Mouse (Mus musculus): ENCODE results near the gene Gdf5.

Gene Gdf5

DNA sequence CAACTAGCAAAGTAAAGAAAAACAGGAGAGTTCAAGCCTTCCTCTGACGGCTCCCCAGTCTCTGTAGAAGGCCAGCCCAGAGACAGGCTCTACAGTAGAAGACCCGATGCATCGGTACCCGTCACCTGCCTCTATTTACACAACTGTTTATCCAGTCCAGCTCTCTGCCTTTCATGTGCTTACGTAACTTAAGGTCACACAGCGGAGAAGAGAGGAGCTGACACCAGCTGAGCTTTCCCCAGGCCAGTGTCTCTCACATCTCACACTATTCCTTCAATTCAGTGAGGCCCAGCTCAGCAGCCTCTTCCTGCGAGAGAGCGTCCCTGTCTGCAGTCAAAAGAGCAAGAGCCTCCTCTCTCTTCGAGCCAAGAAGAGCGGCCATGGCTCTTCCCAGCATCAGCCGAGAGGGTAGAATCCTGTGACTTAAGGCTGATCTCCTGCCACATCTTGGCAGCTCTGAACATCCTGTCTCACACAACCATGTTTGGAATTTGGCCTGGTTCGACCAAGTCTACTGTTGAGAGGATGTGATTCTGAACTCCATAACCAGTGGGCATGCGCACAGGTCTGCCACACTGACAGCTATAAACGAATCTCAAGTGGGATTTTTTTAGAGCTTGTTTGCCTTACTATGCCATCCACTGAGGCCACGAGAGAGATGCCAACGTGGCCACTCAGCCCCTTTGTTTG lies 50.0 kb downstream of the Gdf5 start:
- ChIA-PET CTCF (interaction anchor here in 3 of 4 experiments (0.7 to 1.2 kb wide), 5 partner anchors 14 to 63 kb away, joined by 3 to 6 read pairs (median 4); no protein-coding TSS in a partner anchor), POLR2A (interaction anchor here in 2 of 4 experiments (0.7 to 2.6 kb wide), 10 partner anchors 9 to 202 kb away, joined by 3 to 8 read pairs (median 4); partner anchors contain the start of genes Cep250 (in 1 of the 2), Eif6 (in 1 of the 2) and Gm15557 (in 1 of the 2))

DNA sequence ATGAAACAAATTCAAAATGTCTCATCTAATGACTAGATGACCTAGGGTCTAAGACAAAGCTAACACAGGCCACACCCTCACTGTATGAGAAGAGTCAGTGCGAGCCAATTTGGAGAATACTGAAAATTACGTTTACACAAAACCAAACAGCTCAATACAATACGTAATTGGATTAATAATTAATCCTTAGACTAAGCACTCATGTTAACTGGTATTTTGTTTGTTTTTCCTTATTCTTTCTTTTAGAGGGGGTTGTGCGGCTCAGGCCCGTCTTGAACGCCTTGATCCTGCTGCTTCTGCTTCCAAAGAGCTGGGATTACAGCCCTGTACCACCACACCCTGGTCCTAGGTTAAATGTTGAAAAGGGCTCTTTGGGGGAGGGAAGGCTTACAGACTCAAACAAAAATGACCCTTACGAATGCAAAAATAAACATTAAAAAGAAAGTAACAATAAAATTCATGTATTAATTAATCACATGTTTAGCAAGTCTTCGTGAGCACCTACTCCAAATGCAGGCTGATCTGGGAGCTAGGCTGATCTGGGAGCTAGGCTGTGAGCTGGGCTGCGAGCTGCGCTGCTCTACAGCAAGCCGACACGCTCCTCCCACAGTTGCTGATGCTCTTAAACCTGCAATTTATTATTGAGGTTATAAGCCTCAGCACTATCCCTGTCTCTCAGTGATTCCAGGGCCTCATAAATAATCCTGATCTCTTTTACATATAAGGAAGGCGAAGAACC lies 50.7 kb downstream of the Gdf5 start:
- ChIA-PET CTCF (interaction anchor here in 3 of 4 experiments (0.7 to 1.2 kb wide), 4 partner anchors 38 to 62 kb away, joined by 3 to 6 read pairs (median 4); no protein-coding TSS in a partner anchor), POLR2A (interaction anchor here in 2 of 4 experiments (0.8 to 2.6 kb wide), 8 partner anchors 11 to 202 kb away, joined by 3 to 8 read pairs (median 4); partner anchors contain the start of genes Eif6 (in 1 of the 2) and Gm15557 (in 1 of the 2))

All from embryonic stem cell, embryonic (primary cell).